Mouse (Mus musculus) hindbrain, embryonic 14.5 days (tissue): Measurements from ENCODE around the gene Gm8011. TPM values are rescaled to one million over a fixed set of nuclear protein-coding genes. Genes with fewer than 3 reads are reported as not detected.
"Not testable (repeated sequence)": the region's sequence is repeated elsewhere in the genome, so short reads cannot be mapped to it uniquely, and the experiment has no call there.

Experiments
- ATAC-seq: fragments of 200-750 bp; cut with Nextera tagmentation; 2 replicates; pipeline ENCODE4 v1.8.0; 2017; ENCODE audit warnings: moderate number of reproducible peaks, mild to moderate bottlenecking, moderate TSS enrichment, moderate library complexity; ENCODE audit not compliant: low FRiP score
- DNase-seq: peaks from one replicate; pipeline ENCODE4 v3.0.0-alpha.2; 2015; ENCODE audit warnings: low spot score
- H3K27ac ChIP-seq: fragments of 300-500 bp; sonication (generic); 2 replicates; pipeline ENCODE4 v1.5.1; 2014; ENCODE audit warnings: mild to moderate bottlenecking, moderate library complexity
- H3K27me3 ChIP-seq: fragments of 300-500 bp; sonication (generic); 2 replicates; pipeline ENCODE4 v1.6.1; 2014; ENCODE audit warnings: mild to moderate bottlenecking, low read length, mixed read lengths; ENCODE audit not compliant: control insufficient read depth, insufficient read depth
- H3K36me3 ChIP-seq: fragments of 300-500 bp; sonication (generic); replicated peaks from 2 replicates; pipeline ENCODE4 v1.6.1; 2014; ENCODE audit not compliant: control insufficient read depth, insufficient read depth
- H3K4me1 ChIP-seq: fragments of 300-500 bp; sonication (generic); replicated peaks from 2 replicates; pipeline ENCODE4 v1.6.1; 2014; ENCODE audit warnings: antibody characterized with exemption, low read length, mixed read lengths; ENCODE audit not compliant: control insufficient read depth, insufficient read depth
- H3K4me2 ChIP-seq: fragments of 300-500 bp; sonication (generic); replicated peaks from 2 replicates; pipeline ENCODE4 v1.6.1; 2014; ENCODE audit warnings: mild to moderate bottlenecking, moderate library complexity
- H3K4me3 ChIP-seq: fragments of 300-500 bp; sonication (generic); replicated peaks from 2 replicates; pipeline ENCODE4 v1.5.1; 2014; ENCODE audit warnings: mild to moderate bottlenecking, low read length
- H3K9ac ChIP-seq: fragments of 300-500 bp; sonication (generic); 2 replicates; pipeline ENCODE4 v1.6.1; 2014
- H3K9me3 ChIP-seq: fragments of 300-500 bp; sonication (generic); 2 replicates; pipeline ENCODE4 v1.6.1; 2016; ENCODE audit warnings: low read length; ENCODE audit not compliant: control insufficient read depth
- WGBS: fragments of 180-500 bp; shearing (Covaris S2); extraction: QIAGEN DNeasy Blood & Tissue Kit; methylation state at CpG from one replicate; pipeline ENCODE4 v1.1.7; 2014; 5-methylcytosine and 5-hydroxymethylcytosine counted together
- polyA plus RNA-seq: library from polyadenylated mRNA; unstranded; fragments of >200 nt; fragmentation: Nextera tagmentation; extraction: Ambion mirVana; gene quantifications from 2 replicates; pipeline ENCODE4 v1.2.1, GENCODE M21; 2014

Gene Gm8011
- polyA plus RNA-seq, result not detected in 2 replicates

DNA sequence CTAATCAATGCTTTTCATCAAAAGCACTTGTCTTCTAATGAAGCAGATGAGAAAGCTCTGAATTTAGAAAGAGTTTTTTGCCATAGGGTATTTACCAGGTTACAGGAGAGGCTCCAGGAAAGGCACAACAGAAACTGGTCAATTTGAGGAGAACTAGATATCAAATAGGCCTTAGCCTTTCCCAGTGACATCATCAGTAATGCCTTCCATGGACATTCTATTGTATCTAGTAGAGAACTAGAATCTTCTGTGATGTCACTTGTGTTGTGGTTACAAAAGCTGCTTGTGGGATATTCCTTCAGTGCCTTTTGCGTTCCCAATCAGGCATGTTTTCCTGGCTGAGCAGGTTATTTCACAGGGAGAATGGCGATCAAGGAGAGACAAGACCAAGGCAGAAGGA lies at the start of gene Gm8011:
Gm8011 (plus strand) TSS at position 301 of the 400 bp plus-strand sequence.
- H3K9me3 ChIP-seq, H3K27ac ChIP-seq, H3K27me3 ChIP-seq, H3K36me3 ChIP-seq, H3K9ac ChIP-seq, H3K4me3 ChIP-seq, DNase-seq, H3K4me2 ChIP-seq, ATAC-seq, H3K4me1 ChIP-seq: not testable (repeated sequence)
- WGBS, result 52% methylated on average over 2 of the region's 2 CpGs

- H3K27me3 ChIP-seq, ATAC-seq, H3K4me3 ChIP-seq, H3K27ac ChIP-seq, H3K36me3 ChIP-seq, DNase-seq, H3K4me1 ChIP-seq, H3K9ac ChIP-seq, H3K9me3 ChIP-seq, H3K4me2 ChIP-seq: not testable (repeated sequence)
- WGBS, result 91% methylated on average over 2 of the region's 4 CpGs
Observed at GRCm38 (mm10) chr14:42439573-42439972, 24.1 kb upstream of the Gm8011 start, which contains the start of gene Gm8005. TSS of gene Gm8005 (minus strand) at chr14:42439673.

- H3K36me3 ChIP-seq, H3K4me1 ChIP-seq, H3K27me3 ChIP-seq, H3K9me3 ChIP-seq, ATAC-seq, H3K4me2 ChIP-seq, H3K27ac ChIP-seq, H3K4me3 ChIP-seq, DNase-seq, H3K9ac ChIP-seq: not testable (repeated sequence)
- 100% methylated on average over 2 of the region's 3 CpGs for WGBS
Observed at GRCm38 (mm10) chr14:42502249-42502648, 38.6 kb downstream of the Gm8011 start, which contains the start of gene Gm8020. TSS of gene Gm8020 (minus strand) at chr14:42502349.

Other genes starting within 250 kb of the Gm8011 start
- gene Gm17026, start 203.8 kb upstream of the Gm8011 start, polyA plus RNA-seq, result not detected in 2 replicates
- gene Gm9611, start 166.5 kb upstream of the Gm8011 start, polyA plus RNA-seq, result not detected in 2 replicates
- not detected in 2 replicates for gene Gm7995, start 153.7 kb upstream of the Gm8011 start, polyA plus RNA-seq
- gene Gm8005, start 24.2 kb upstream of the Gm8011 start, polyA plus RNA-seq, result not detected in 2 replicates
- not detected in 2 replicates for gene Gm8020, start 38.5 kb downstream of the Gm8011 start, polyA plus RNA-seq
- not detected in 2 replicates for gene Gm8024, start 60.4 kb downstream of the Gm8011 start, polyA plus RNA-seq
- gene Gm17124, start 136.0 kb downstream of the Gm8011 start, polyA plus RNA-seq, result not detected in 2 replicates
- gene Gm3633, start 178.0 kb downstream of the Gm8011 start, polyA plus RNA-seq, result not detected in 2 replicates
- not detected in 2 replicates for gene Gm10378, start 192.1 kb downstream of the Gm8011 start, polyA plus RNA-seq